Mouse (Mus musculus) thymus, postnatal 10 days (tissue): Measurements from ENCODE around the gene Ptpn6.
"Not testable (repeated sequence)": the region's sequence is repeated elsewhere in the genome, so short reads cannot be mapped to it uniquely, and the experiment has no call there.

Experiments used
- DNase-seq, 2 experiments: peaks; one replicate each; pipeline ENCODE4 v3.0.0; 2021; ENCODE audit warnings: low spot score in 2 of 2

The Ptpn6 gene

GRCm38 (mm10) chr6:124699962-124700610 lies 38.4 kb downstream of the Ptpn6 start:
- DNase-seq, result no peak

DNA sequence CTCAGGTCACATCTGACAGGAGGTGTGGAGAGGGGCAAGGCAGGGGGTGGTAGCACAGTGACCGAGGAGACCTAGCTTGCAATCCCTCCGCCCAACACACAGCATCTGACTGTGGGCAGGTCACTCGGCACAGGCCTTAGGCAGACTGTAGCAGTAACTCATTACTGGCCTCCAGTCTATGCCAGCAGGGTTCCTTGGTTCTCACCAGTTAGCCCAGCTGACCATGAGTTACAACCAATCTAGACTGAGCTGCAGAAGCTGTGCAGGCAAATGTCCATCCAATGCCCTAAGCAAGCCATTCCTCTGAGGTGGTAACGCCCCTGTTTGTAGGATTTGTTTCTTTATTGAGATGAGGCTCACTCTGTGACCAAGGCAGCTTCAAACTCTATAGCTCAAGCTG lies 39.1 kb downstream of the Ptpn6 start:
- no peak for DNase-seq

DNA sequence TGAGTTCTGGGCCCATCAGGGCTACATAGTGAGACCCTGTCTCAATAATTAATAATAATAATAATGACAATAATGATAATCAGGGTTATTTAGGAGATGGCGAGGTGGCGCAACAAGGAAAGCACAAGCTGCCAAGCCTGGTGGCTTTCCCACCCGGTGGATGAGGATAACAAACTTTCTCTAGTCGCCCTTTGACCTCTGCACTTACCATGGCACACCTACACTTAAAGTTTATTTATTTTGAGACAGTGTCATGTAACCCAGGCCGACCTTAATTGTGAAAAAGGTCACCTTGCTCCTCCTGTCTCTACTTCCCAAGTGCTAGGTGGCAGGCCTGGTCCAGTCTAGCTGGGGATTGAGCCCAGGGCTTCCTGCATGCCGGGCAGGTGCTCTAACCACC lies 39.8 kb downstream of the Ptpn6 start:
- DNase-seq, result no peak

- DNase-seq, result no peak
Measured at GRCm38 (mm10) chr6:124696441-124697150, 41.9 kb downstream of the Ptpn6 start.

- DNase-seq, result no peak
Measured at GRCm38 (mm10) chr6:124694166-124694955, 44.2 kb downstream of the Ptpn6 start.

GRCm38 (mm10) chr6:124693243-124693981 lies 45.1 kb downstream of the Ptpn6 start:
- DNase-seq, result no peak

- no peak for DNase-seq
Measured at GRCm38 (mm10) chr6:124690517-124690916, 48.0 kb downstream of the Ptpn6 start.

GRCm38 (mm10) chr6:124689011-124689410 lies 49.5 kb downstream of the Ptpn6 start:
- DNase-seq, result no peak

DNA sequence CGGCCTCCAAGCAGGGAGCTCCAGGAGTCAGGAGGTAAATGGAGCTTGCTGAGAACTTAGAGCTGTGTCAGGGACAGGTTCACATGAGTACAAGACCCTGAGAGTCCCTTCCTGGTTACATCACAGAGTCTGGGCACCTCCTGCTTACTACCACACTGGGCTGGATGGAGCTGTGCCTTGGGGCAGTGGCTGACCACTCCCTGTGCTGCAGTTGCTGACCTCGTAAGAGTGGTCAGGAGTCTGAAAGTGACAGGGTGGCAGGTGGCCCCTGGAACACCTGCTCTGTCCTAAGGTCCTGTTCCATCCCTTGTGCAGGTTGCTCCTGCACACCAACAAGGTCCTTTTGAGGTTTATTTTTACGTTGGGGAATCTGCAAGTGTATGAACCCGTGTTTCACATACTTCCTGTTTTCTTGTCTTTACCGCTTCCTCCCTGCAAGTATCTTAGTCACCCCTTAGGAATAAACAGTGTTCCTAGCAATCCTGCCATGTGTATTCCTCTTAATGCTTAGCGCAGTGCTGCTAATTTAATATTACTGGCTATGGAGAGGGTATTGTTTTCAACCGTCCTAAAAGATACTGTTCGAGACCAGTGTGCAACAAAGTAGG lies 50.3 kb downstream of the Ptpn6 start:
- DNase-seq, result no peak

- DNase-seq, result not testable (repeated sequence)
Measured at GRCm38 (mm10) chr6:124686644-124687043, 51.9 kb downstream of the Ptpn6 start.

DNA sequence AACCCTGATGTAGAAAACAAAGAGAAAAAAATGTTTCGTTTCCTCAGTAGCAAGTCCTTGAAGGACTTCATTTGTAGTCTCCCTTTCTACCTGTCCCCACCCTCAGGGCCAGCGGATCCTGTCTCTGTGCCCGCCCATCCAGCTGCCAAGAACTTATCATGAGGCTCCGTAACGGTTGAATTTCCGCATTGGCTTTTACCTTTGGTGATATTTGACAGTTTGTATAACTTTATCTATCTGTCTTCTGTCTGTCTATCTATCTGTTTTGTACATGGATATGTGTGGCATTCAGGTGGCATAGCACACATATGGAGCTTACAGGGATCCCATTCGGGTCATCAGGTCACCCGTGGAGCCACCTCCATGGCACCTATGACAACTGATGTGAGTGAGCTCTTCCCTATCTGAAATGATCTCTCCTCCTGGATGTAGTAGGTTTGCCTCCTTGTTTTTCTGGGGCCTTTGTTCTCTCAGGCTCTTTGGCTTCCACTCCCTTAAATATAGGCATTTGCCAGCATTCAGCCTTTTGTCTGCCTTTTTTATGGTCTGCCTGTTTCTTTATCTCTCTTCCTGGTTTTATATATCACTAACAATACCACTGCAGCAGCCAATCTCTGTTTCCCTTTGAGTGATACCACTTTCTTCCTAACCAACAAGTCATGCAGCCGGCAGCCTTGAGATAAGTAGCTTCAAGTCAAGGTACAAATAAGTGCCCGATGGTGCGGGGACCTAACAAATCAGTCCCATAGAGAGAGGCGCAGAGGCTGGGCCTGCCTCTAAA lies 52.7 kb downstream of the Ptpn6 start:
- no peak for DNase-seq

GRCm38 (mm10) chr6:124683591-124684417 lies 54.7 kb downstream of the Ptpn6 start:
- no peak for DNase-seq

DNA sequence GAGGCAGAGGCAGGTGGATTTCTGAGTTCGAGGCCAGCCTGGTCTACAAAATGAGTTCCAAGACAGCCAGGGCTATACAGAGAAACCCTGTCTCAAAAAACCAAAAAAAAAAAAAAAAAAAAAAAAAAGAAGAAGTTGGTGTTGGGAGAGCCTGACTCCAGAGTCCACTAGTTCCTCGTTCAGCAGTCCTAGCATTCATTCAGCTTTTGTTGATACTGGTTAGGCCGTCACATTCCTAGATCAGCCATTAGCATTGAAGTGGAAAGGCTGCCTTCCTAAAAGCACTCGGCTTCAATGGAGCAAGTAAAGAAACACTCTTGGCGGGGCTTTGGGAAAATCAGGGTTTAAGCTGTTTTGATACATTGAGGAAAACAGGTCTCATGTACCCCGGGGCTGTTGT lies 56.2 kb downstream of the Ptpn6 start:
- DNase-seq, result not testable (repeated sequence)

GRCm38 (mm10) chr6:124679486-124679885 lies 59.0 kb downstream of the Ptpn6 start:
- no peak for DNase-seq

- no peak for DNase-seq
Measured at GRCm38 (mm10) chr6:124678769-124679168, 59.7 kb downstream of the Ptpn6 start.

- DNase-seq, result no peak
Measured at GRCm38 (mm10) chr6:124676171-124676570, 62.3 kb downstream of the Ptpn6 start.

- DNase-seq, result no peak
Measured at GRCm38 (mm10) chr6:124674591-124674990, 63.9 kb downstream of the Ptpn6 start.

- no peak for DNase-seq
Measured at GRCm38 (mm10) chr6:124673619-124674018, 64.9 kb downstream of the Ptpn6 start.

GRCm38 (mm10) chr6:124672100-124672499 lies 66.4 kb downstream of the Ptpn6 start:
- DNase-seq, result no peak
